Mouse (Mus musculus): ENCODE measurements around the gene Cirbp.
"Not testable (repeated sequence)": the region's sequence is repeated elsewhere in the genome, so short reads cannot be mapped to it uniquely, and the experiment has no call there.

Cirbp gene

GRCm38 (mm10) chr10:80164161-80164997, 1.4 kb upstream of the Cirbp start:
- DNase-seq: peak; percentile 71

- peak; percentile 99 for DNase-seq
Measured at GRCm38 (mm10) chr10:80164998-80165344, 814 bp upstream of the Cirbp start.

GRCm38 (mm10) chr10:80166136-80166535, 351 bp downstream of the Cirbp start:
- not testable (repeated sequence) for DNase-seq

GRCm38 (mm10) chr10:80167460-80168037, 1.8 kb downstream of the Cirbp start:
- DNase-seq: peak; percentile 99

GRCm38 (mm10) chr10:80168038-80168661, 2.4 kb downstream of the Cirbp start:
- peak; percentile 97 for DNase-seq

- DNase-seq: no peak
Measured at GRCm38 (mm10) chr10:80169070-80169469, 3.3 kb downstream of the Cirbp start.

GRCm38 (mm10) chr10:80169651-80170050, 3.9 kb downstream of the Cirbp start:
- DNase-seq: no peak

GRCm38 (mm10) chr10:80170052-80170451, 4.3 kb downstream of the Cirbp start:
- DNase-seq: no peak

GRCm38 (mm10) chr10:80170601-80171021, 4.8 kb downstream of the Cirbp start:
- DNase-seq: peak; percentile 37

- no peak for DNase-seq
Measured at GRCm38 (mm10) chr10:80171252-80171651, 5.5 kb downstream of the Cirbp start.

GRCm38 (mm10) chr10:80171760-80172526, 6.2 kb downstream of the Cirbp start:
- peak; percentile 44 for DNase-seq

GRCm38 (mm10) chr10:80172527-80173292, 6.9 kb downstream of the Cirbp start, which contains the start of gene 1600002K03Rik:
Gene 1600002K03Rik, plus strand, starts transcription at chr10:80172944.
- peak; percentile 91 for DNase-seq

- DNase-seq: no peak
Measured at GRCm38 (mm10) chr10:80173358-80173757, 7.6 kb downstream of the Cirbp start.

GRCm38 (mm10) chr10:80173955-80174640, 8.3 kb downstream of the Cirbp start:
- no peak for DNase-seq

GRCm38 (mm10) chr10:80174705-80175104, 8.9 kb downstream of the Cirbp start:
- DNase-seq: peak; percentile 65

GRCm38 (mm10) chr10:80175536-80176269, 9.9 kb downstream of the Cirbp start:
- peak; percentile 68 for DNase-seq

- DNase-seq: no peak
Measured at GRCm38 (mm10) chr10:80176270-80176834, 10.6 kb downstream of the Cirbp start.

GRCm38 (mm10) chr10:80177441-80178279, 11.9 kb downstream of the Cirbp start:
- no peak for DNase-seq

Measured in kidney, postnatal 10 days (tissue).